Mouse (Mus musculus): ENCODE data around the gene Egr2.
A peak's percentile ranks its signal among the peaks of the same experiment; 100 is the strongest.

Egr2 gene

DNA sequence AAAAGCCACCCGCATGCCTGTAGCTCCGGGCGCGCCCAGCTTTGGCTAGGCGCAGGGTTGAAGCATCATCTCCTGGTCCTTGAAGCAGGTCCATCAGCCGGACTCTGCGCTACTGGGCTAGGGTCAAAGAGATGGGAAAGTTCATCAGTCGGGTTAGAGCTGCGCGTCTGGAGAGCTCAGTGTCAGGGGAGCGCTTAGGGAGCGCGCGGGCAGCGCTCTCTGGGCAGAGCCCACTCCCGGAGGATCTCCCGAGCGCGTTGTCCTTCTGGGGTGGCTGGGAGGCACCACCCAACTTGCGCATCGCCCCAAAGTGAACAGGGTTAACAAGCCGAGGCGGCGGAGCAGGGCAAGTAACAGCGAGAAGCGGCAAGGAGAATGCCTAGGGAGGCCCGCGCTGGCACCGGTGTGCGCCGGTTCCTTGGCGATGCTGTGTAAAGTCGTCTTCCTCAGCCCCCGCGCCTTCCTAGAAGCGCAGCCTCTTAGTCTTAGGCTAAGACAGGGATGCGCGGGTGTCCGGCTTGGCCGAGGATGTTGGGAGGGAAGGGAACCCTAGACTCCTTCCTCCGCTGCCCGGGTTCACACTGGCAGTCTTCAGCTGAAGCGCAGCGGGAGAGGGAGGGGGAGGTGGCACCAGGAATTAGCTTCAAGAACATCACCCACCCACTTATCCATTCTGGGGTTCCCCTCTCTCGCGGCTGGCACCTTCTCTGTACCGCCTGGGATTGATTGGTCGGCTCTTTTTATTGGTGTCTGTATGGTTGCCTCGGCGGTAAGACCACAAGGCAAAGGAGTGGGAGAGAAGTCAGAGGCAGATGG, 3.5 kb downstream of the Egr2 start:
- peak in 1 of 2 experiments; percentile 58 for DNase-seq (ENCODE audit: low spot score in 2 of 2)

DNA sequence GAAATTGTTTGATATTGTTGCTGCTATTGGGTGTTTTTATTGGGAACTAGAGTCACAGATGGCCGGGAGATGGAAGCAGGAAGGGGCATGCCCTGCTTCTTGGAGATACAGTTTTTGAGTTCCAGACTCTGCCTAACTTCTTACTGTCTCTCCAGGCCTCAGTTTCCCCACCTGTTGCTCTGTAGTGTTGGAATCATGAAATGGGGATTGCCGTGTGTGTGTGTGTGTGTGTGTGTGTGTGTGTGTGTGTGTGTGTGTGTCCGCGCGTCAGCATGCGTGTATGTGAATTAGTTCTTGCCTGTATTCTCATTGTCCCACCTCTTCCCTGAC, 4.1 kb downstream of the Egr2 start:
- no peak for DNase-seq (ENCODE audit: low spot score in 2 of 2)

DNA sequence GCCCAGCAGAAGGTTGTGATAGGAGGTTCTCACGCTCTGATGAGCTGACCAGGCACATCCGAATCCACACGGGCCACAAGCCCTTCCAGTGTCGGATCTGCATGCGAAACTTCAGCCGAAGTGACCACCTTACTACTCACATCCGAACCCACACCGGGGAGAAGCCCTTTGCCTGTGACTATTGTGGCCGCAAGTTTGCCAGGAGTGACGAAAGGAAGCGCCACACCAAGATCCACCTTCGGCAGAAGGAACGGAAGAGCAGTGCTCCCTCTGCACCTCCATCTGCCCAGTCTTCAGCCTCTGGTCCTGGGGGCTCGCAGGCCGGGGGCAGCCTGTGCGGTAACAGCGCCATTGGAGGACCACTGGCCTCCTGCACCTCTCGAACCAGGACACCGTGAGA, 5.3 kb downstream of the Egr2 start:
- no peak for DNase-seq (ENCODE audit: low spot score in 2 of 2)

DNA sequence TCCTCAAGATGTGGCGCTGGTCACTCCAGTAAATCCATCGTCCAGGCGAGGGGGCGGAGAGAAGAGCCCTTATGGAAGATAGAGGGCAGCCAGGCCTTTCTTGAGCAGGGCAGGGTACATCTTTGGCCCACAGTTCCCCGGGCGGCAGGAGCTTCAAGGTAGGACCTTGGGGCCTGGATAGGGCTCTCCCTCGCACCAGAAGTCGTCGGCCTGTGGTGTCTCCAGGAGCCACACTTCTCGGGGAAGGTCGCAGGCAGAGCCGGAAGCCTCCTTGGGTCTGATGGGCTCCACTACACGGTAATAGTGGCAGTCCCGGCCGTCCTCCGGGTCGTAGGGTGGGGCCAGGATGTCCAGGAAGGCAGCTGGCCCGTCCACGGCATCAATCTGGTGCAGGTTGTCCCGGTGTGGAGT, 12.6 kb downstream of the Egr2 start:
- DNase-seq (ENCODE audit: low spot score in 2 of 2) = no peak

DNA sequence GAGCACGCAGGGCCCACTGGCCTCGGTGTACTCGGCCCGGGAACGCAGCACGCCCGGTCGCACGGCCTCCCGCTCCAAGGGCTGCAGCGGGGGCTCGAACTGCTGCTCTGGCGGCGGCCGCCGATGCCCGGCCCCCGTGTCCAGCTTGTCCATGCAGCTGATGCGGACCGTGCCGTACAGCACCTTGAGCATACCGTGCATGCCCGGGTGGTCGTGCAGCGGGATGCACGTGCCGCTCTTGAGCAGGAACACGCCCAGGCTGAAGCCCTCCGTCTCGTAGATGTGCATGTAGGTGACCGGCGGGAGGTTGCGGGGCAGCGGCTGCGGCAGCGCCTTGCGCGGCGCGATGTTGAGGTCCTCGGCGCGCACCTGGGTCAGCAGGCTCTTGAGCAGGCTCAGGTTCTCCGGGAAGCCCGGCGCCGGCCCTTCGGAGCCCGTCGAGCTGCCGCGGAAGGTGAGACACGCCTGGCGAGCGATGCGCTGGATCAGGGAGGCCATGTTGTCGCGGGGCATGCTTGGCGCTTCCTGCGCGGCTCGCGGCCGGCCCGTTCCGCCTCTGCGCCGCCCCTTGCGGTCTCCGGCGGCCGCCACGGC, 13.1 kb downstream of the Egr2 start:
- peak in 1 of 2 experiments; percentile 30 for DNase-seq (ENCODE audit: low spot score in 2 of 2)

DNA sequence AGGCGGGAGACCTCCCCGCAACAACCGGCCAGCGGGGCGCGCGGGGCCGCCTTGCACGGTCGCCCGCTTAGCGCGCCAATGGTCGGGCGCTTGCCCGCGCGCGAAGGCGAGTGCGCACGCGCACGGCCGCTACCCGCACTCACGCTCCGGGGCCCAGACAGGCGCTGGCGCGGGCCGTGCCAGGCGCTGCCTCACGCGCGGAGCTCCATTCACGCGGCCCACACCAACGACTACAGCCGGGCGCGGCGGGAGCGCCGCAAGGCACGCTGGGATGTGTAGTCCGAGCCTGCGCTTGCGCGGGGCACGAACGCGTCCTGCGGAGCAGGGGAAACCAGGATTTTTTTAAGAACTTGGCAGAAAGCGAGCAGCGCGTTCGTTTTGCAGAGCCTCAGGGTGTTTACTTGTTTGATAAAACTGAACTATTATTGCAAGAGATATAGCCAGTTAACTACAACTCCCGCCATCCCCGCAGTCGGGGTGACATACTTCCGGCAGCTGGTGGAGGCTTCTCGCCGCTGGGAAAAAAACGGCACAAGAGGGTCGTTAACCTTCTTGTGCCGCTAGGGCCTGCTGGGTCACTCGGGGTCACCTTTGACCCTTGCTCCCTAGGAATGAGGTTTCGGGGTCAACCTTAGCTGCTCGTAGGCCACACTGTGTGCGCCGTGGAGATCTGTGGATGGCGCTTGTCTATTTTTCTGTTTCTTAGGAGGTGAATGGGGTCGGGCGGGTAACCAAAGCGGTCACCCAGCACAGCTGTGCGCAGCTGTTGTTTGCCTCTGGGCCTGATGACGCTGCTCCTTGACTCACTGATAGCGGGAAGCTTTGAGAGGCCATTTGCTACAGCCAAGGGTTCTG, 13.8 kb downstream of the Egr2 start, which contains the start of gene Ado:
Gene Ado, minus strand, starts transcription at position 79 of the 855 bp plus-strand sequence.
- DNase-seq (ENCODE audit: low spot score in 2 of 2) = peak; percentile 84

DNA sequence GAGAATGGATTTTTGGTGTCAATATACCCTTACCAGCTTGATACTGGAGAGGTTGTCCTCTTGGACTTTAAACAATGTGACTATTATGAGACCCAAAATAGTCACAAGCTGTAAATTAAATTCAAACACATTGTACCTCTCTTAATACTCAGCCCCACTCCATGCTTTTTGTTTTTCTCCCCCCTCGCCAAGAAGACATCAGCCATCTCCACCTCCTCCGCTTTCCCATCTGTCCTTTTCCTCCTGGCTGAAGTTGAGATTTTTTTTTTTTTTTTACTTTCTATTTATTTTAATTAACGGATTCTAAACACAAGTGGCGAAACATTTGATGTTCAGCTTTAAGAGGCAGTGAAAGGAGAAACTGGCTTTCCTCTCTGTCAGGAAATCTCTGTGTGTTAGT, 22.8 kb downstream of the Egr2 start:
- DNase-seq (ENCODE audit: low spot score in 2 of 2) = no peak

DNA sequence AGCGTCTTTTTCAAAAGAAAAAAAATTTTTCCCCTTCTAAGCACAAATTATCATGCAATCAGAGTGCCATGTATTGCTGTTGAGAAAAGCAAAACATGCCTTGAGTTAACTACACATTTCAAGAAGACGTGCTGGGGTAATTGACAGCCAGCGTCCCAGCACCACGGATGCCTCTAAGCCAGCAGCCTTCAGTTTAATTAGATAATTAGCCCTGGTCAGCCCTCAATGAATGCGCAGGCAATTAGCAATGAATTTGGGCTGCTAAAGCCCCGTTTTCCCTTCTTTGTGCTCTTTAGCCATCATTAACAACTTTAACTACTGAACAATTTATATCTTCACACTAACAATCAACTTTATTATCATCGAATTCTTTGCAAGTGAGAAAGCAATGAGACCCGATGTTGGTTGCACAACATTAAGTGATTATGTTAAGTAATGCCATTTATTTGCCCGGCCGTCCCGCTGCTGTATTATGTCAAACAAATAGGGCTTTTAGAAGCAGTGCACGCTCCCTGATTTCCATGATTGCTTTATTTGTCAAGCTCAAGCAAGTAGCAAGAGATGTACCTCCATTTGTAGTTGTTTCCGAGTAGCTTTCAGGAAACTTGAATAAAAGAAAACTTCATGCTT, 24.6 kb downstream of the Egr2 start:
- DNase-seq (ENCODE audit: low spot score in 2 of 2) = no peak

DNA sequence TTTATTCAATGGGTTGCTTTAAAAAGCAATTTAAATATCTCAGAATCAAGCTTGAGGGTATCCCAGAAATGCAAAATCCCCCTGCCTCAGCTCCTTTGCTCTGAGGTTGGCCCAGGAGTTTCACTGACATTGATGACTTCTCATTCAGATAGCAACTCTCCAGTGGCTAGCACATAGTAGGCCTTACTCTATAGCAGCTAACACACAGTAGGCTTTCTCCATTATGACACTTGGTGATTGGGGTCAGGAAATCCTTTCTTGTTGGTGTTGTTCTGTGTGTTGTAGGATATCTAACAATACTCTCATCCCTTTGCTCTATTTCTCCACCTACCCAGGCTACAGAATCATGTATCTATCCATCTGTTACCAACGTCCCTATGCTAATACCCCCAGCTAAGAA, 25.9 kb downstream of the Egr2 start:
- DNase-seq (ENCODE audit: low spot score in 2 of 2) = no peak

DNA sequence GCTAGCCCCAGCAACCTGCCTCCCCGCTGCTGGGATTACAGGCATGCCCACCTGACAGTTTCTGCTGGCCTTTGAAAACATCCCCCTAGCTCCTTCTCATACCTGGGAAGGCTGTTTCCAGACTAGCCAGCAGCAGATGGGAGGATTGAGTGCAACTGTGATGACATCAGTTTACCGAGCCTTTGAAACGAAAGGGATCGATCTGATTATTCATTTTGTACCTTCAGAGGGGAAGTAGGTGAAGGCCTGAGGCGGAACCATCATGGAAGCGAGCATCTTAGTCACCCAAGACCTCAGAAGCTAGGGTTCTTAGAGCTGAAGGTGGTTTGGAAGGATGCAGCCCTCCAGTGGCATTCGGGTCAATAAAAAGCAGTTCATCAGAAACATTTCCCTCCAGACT, 29.2 kb downstream of the Egr2 start:
- no peak for DNase-seq (ENCODE audit: low spot score in 2 of 2)

DNA sequence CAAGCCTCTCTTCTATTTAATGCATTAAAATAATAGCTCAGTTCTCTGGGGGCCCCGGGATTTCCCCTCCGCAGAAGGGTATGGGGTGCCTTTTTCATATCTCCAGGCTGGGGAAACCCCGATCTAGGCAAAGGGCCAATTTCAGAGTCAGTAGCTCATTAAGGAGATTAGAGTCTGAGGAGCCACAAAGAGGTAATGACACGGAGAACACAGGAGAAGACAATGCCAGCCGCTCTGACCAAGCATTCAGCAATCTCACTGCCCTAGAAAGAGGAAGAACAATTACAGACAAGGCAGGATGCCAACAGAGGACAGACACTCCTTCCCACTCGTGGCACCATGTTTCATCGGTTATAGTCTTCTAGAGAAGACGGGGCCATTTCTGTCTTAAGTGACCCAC, 30.8 kb downstream of the Egr2 start:
- DNase-seq (ENCODE audit: low spot score in 2 of 2) = no peak

DNA sequence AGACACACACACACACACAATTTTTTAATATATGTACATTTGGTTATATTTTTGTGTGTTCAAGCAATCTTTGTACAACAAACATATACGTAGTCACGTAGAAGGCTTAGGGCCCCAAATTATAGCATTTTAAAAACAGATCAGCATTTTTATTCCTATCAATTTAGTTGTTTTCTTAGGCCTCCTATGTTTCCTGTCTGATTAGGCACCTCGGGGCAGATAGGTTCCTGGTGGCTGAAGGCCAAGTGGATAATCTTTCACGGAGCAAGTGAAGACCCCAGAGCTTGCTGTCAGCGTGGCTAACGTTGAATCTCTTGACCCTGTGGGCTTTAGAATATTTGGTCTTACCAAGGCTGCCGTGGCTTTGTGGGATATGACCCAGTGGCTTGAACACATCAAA, 34.3 kb downstream of the Egr2 start:
- no peak for DNase-seq (ENCODE audit: low spot score in 2 of 2)

DNA sequence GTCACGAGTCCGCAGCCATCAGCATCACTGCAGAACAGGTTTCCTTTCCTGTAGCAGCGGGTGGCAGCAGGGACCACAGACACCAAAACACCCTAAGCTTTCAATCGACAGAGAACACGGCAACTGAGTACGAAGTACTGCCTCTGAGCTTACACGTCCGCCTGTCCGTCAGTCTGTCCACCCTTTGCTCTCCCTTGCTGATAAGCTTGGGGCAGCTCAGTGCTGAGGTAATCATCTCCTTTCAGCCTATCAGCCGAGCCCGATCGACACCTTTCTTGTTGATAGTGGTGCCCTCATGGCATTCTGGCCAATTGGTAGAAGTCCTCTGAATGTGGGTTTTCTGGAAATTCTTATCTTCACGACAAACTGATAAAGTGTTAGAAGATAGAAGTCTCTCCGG, 36.2 kb downstream of the Egr2 start:
- DNase-seq (ENCODE audit: low spot score in 2 of 2) = no peak

DNA sequence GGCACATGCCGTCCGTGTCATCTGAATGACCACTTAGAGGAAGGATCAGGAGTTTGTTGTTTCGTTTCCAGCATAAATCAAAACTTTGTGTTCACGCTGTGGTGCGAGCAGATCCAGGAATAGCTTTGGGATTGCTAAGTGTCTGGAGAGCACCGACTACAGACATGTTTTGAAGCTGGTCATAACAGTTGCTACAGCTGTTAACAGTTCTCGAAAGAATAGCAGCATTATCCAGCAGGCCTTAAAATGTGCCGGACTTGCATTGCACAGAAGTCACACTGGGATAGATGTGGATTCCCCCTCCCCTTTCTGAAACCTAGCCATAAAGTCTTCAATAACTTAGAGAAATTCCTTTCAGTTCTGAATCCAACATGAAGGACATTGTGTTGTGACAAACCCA, 38.0 kb downstream of the Egr2 start:
- DNase-seq (ENCODE audit: low spot score in 2 of 2) = no peak

DNA sequence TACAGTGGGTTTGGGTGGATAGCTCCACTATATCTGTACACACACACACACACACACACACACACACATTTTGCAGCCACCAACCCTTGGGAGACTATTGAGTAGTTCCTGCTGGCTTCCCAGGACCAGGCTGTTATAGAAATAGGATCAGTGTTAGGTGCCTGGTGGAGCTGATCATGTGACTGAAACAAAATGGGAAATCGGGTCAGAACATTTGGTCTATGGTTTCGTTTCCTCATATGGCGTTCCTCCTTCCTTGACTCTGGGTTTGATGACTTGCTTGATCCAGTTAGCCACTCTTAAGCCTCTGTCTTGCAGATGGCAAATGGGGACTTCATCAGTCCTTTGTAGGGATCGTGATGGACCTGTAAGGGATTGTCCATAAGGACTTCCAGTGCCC, 44.6 kb downstream of the Egr2 start:
- DNase-seq (ENCODE audit: low spot score in 2 of 2) = no peak

DNA sequence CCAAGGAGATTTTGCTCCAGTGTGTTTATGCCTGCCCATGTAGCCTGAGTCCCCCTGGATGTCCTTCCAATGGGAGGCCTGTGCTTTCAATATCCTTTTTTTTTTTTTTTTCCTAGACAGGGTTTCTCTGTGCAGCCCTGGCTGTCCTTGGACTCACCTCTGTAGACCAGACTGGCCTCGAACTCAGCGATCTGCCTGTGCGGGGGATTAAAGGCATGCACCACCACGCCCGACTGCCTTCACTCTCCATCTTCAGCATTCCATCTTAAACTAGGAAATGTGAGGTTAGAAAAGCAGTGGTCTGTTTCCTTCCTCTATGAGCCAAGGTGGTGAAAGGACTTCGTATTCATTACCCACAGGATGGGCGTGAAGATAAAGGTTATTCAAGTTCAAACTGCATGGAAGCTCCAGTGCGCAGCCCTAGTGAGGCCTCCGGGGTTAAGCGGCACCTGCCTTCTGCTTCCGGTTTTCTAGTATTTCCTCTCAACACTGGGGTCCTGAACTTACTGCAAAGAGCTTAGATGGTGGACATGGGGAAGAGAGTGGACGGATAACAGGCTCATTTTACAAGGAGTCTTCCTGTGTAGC, 46.5 kb downstream of the Egr2 start:
- DNase-seq (ENCODE audit: low spot score in 2 of 2) = no peak

DNA sequence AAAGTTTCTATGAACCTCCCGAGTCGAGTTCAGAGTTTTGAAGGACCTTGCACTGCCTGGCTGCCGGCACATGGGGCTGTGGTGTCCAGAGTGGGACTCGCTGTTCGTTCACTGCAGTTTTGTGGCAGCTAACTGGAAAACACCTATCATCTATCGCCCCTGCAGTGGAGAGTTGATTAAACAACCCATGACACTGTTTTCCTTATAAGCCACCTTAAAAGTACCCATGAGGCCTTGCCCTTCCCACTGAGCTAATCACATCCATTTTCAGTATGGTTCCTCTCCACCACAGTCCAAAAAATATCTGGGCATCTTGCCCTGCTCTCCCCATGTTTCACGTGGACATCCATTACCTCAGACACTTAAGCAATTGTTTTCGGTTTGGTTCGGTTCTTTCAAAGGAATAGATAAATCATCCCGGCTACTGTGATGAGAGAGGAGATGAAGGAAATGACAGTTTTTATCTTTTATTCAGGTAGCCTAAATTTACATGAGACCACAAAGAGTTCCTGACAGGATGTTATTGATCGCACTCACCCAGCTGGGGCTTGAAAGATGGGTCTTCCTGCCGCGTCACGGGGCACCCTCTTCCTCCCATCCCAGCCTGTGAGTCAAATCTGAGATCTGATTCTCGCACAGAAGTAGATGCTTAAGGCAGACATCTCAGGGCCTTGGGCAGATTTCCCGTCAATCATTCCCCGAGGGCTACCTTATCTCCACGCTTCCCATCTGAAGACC, 50.8 kb downstream of the Egr2 start:
- no peak for DNase-seq (ENCODE audit: low spot score in 2 of 2)

Measured in urinary bladder, postnatal 4 days (tissue).